Mouse (Mus musculus) hematopoietic stem cell, adult 5-6 weeks (primary cell): Measurements from ENCODE around the gene Nab2. TPM values are rescaled to one million over a fixed set of nuclear protein-coding genes. Genes with fewer than 3 reads are reported as not detected.
A peak's percentile ranks its signal among the peaks of the same experiment; 100 is the strongest.

Experiments
- ATAC-seq, 2 experiments: fragments of 125-278 bp in 1 of 2; replicated peaks in 1 of 2; 2 replicates each; pipeline ENCODE4 v1.8.0; 2016 to 2017; ENCODE audit warnings: inconsistent platforms in 2 of 2, mild to moderate bottlenecking in 2 of 2, moderate number of reproducible peaks in 2 of 2, low read depth in 1 of 2, moderate TSS enrichment in 1 of 2; ENCODE audit not compliant: low FRiP score in 2 of 2, poor library complexity in 2 of 2, severe bottlenecking in 2 of 2, insufficient read depth in 1 of 2, low TSS enrichment in 1 of 2
- total RNA-seq: library from RNA; stranded (forward); fragments of 172-1452, 232-1000 nt; gene quantifications from 2 replicates; pipeline ENCODE4 v1.2.3, GENCODE M21; 2017

Nab2 gene
- total RNA-seq = 17.9 and 26.7 TPM in 2 replicates

DNA sequence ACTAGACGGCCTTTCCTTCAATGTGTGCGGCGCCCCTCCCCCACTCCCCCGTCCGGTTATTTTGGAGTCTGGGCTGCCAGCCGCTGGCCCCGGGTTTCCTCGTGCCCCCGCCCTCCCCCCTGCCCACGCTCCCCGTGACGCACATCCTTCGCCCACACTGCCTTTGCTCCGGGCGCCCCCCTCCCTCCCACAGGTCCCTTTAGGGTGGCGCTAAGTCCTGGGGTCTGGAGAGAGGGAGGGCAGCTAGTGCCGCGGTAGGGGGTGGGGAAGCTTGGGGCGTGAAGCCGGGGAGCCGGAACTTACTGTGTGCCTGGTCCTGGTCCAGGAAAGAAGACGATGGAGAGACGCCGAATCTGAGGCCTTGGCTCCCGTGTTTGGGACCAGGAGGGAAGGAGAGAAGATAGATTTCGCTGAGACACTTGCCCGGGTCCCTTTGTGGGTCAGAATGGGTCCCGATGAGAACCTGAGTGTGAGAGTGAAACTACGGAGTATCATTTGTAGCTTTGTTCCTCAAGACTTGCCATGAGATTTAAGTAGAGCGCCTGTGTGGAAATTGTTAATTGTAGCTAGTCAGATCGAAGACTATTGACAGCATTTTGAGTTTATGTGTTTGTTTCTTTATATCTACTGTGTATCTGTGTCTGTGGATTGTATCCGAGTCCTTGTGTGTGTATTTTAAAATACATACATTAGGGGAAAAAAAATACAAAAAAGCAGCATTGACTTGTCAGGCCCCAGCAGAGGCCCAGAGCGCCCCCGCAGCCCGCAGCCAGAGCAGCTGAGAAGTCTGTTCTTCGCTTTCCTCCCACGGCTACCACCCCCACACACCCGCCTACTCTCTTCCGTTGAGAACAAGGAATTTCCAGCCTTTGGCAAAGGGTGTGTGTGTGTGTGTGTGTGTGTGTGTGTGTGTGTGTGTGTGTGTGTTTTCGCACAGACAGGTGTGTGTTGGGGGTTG lies at the start of gene Nab2:
Nab2 (minus strand) TSS at position 476 of the 958 bp plus-strand sequence.
- peak; percentile 52 to 63 for ATAC-seq

DNA sequence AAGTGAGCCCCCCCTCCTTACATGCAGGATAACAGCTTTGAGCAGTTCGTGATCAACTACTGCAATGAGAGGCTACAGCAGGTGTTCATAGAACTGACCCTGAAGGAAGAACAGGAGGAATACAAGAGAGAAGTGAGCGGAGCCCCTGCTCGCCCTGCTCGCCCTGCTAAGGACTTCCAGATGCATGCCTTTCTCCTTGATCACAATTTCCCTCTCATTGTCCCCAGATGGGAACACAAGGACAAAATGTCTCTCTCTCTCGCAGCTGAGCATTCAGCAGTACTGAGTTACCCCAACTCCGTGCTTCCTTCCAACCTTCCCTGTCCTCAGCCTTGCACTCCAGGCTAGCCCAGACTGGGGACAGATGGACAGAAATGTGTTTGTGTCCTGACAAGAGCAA lies 44.4 kb upstream of the Nab2 start:
- no peak for ATAC-seq

DNA sequence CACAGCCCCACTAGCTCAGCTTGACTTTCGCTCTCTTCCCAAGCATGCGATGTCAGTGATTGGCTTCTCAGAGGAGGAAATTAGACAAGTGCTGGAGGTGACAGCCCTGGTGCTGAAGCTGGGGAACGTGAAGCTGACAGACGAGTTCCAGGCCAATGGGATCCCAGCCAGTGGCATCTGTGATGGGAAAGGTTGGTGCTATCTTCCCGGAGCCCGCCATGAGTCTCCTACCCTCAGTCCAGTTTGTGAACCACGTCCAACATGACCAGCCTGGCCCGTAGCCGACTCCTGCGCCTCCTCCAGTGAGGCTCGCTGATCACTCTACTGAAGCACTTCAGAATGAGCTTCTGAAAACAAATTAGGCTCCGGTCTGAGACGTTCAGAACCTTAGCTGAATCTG lies 42.0 kb upstream of the Nab2 start:
- ATAC-seq = no peak

DNA sequence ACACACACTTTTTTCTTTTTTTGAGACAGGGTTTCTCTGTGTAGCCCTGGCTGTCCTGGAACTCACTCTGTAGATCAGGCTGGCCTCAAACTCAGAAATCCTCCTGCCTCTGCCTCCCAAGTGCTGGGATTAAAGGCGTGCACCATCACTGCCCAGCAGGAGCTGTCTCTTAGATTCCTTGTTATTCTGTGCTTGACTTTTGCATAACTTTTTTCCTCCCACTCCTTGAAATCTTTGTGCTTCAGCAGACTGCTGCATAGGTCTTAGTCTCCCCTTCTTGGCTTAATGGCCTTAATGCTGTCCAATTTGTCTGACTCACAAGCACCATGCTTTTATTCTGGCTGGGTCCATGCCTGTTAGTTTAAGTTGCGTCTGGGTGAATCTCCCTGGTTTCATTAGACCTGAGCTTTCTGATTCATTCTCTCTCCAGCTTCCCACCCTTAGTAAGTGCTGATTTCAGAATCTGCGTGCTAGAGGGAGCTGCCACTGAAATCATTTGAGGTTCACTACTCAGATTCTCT lies 40.5 kb upstream of the Nab2 start:
- no peak for ATAC-seq

DNA sequence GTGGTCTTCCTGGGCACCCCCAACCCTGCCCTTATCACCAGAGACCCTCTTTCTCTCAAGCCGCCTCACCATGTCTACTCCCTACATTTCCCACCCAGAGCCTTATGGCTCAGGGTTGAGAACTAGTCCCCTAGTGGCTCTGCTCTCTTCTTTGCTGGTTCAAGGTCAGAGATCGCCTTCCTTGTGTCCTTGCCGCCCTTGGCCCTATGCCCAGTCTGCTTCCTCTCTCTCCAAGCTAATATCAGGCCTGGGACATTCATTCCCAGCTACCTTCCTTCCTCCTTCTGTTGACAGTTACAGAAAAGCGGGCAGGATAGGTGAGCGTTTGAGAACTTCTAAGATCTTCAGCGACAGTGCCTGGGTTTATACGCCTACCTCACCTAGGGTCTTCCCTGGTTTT lies 39.4 kb upstream of the Nab2 start:
- ATAC-seq = no peak

DNA sequence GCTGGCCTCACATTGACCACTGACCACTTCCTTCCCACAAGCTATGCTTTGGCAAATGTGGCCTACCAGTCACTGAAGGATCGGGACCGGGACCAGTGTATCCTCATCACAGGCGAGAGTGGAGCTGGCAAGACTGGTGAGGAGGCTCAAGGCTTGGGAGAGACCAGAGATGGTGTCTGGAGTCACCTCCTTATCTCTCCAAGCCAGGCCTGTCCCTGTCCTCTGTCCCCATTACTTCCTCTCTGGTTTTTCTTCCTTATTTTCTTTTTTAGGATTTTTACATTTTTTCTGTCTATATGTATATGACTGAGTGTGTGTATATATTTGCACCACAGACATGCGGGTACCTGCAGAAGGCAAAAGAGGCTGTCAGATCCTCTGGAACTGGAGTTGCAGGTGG lies 37.4 kb upstream of the Nab2 start:
- ATAC-seq = no peak

DNA sequence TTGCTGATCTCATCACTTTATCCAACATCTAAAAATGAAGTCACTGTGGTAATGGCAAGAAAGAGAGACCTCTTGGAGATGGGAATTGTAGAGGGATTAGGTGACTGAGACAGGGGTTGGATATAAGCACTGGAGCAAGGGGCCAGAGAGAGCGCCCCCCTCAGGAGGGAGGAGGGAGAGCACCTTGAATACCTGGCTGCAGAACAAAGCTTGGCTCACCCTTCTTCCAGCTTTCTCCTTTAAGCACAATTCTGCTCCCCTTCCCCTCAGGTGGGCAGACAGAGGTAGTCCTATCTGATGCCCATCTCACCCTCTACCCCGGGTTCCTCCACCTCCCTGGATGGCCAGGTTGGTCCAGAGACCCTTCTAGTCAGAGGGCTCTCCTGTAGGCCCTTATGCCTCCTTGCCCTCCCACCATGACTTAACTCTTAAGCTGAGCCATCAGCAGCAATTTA lies 36.4 kb upstream of the Nab2 start, which contains the start of gene Myo1a:
Myo1a (plus strand) TSS at position 405 of the 455 bp plus-strand sequence.
- no peak for ATAC-seq

DNA sequence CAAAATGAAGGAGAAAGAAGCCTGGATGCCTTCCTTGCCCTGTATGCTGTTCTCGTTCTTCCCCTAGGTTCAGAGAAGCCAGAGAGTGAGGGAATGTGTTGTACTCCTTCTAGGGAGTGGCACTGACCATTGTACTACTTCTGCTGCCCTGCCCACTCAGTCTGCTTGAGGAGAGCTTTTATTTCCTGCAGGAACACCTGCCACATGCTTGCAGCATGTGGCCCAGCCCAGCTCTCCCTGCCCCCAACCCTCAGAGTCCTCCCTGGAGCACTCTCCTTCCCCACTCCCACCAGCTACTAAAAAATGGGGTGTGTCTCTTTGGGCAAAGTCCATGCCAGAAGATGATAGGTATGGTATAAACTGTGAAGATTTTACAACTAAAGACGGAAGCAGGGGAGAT lies 35.9 kb upstream of the Nab2 start:
- no peak for ATAC-seq

DNA sequence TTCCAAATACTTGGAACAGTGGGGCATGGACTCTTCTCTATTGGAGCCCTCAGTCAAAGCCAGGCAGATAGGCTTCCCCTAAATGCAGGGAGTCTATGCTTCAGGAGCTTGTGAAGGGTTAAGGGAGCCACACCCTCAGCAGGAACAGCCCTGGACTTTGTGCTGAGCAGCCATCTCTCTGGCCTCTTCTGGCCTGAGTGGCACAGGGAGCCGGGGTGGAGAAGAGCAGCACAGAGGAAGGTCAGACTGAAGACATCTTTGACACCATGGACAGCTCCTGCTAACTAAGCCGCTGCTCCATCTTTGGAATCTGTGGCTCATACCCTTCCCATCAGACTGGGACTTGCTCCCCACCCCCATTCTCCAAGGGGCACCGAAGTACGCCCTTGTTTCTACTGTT lies 34.9 kb upstream of the Nab2 start:
- ATAC-seq = no peak

DNA sequence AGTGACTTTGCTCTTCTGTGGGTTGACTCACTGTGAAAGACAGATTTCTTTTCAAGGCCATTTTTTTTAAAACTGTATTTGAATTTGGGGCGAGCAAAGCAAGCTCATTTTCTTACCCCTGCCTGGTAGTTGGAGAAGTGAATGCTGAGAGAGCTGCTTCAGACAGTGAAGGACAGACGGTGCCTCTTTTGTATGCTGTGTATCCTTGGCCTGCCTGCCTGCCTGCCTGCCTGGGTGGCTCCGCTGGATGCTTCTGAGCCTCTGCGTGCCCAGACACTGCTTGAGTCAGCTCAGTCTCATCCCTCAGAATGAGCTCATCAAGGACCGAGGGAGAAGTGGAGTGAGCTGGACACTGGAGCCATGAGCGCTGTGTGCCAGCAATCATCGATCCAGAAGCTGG lies 30.6 kb upstream of the Nab2 start:
- no peak for ATAC-seq

DNA sequence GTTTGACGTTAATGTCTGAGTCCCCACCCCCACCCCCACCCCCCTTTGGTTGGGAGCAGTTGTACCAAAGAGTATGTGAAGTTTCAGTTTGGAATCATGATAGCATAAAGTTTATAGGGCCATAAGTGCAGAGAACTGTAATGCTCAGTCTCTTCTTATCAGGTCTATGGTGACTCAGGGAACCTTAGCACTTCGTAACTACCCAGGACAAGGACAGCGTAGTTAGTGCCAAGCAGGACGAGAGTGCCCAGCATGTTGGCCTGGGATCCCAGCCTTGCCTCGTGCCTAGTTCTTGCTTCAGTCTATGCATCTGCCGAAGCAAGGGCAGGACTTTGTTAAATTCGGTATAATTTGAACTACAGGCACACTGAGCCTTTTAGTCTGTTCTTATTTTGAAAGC lies 27.4 kb upstream of the Nab2 start:
- ATAC-seq = no peak

DNA sequence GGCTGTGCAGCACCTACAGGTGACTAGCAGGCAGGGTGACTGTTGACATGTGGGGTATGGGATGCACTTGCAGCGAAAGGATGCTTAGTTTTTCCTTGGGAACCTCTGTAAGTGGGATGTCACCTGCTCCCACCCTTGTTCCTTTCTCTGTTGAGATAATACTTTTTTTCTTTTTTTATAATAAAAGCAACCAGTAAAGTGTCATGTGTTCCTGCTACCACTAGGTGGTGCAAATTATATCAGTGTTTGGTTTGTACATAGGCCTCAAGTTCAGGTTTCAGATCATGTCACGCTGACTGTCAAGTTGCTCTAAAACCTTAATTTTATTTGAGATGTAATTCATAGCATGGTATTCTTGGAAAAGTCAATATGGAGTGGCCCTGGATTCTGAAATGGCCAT lies 26.3 kb upstream of the Nab2 start:
- ATAC-seq = peak; percentile 62 to 73; a peak in 3 of 4 replicates

DNA sequence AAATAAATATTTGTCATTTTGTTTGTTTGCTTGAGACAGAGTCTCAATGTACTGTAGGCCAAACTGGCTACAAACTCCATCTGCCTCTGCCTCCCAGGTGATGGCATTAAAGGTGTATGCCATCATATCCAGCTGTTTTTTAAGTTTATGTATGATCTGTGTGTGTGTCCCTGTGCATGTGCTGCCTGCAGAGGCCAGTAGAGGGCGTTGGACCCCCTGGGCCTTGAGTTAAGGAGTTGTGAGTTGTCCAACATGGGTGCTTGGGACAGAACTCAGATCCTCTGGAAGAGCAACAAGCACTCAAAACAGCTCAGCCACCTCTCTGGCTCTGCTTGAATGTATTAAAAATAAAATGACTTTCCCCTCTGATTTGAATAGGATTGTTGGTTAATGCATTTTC lies 22.7 kb upstream of the Nab2 start:
- no peak for ATAC-seq

DNA sequence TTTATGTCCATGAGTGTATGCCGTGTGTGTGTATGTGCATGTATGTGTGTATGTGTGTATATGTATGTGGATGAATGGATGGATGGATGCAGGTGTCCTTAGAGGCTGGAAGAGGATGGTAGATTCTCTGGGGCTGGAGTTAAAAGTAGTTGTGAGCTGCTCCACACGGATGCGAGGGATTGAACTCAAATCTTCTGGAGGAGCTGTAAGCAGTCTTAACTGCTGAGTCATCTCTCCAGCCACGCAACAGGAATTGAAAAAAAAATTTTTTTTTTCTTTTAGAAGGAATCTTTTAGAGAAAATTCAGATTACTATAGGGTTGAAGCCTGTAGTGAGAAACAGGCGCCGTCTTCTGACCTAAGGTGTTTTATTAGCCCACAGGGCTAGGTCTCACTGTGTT lies 14.5 kb upstream of the Nab2 start:
- no peak for ATAC-seq

DNA sequence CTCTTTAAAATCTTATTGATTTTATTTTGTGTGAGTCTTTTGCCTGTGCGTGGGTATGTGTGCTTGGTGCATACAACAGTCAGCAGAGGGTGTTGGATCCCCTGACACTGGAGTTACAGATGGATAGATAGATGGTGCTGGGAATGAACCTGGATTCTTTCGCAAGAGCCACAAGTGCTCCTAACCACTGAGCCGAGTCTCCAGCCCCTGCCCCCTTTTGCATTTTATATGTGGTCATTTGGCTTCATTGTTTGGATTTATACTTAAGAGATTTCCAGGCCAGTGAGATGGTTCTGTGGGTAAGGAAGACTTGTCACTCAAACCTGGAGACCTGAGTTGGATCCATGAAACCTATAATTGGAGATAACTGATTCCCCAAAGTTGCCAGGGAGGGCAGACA lies 11.5 kb upstream of the Nab2 start:
- no peak for ATAC-seq

DNA sequence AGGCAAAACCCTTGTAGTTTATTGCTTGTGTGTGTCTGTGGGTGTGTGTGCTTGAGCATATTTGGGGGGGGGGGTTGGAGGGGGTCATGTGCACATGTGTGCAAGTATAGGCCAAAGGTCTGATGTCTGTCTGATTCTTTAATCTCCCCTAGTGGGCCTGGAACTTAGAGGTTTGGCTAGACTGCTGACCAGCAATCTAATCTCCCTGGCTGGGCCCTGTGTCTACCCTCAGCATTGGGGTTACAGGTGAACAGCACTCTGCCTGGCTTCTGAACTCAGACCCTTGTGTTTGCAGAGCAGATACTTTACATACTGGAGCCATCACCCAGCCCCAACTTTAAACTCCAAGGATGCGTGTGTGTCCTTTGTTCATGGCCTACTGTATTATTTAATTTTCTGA lies 10.8 kb upstream of the Nab2 start:
- no peak for ATAC-seq

DNA sequence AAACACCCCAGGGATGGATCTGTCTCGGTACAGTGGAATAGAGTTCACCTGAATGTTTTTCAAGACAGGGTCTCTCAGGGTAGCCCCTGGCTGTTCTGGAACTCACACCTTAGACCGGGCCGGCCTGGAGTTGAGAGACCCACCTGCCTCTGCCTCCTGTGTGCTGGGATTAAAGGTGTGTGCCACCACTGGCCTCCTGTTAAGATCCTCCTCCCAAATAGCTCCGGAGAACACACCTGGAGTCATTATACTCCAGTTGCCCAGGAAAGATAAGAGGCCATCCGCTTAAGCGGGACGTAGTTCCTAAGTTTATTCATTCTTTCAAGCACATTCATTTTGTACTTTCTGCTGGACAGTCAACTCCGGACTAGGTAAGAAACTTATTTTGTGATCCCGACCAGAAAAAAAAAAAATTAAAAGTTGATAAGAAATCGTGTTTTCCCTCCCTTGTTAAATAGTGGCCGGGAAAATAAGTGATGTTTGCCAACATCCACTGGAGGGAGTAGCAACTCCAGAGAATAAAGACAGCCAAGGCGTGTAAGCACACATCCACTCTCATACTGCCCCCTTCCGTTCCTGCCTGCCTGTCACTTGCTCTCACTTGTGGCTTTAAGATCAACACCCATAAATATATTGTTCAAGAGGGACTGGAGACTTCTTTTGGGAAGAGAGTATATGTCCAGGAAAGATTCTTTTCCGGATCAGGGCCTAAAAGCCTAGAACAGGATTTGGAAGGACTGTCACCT lies 9.4 kb upstream of the Nab2 start:
- peak; percentile 39 to 56; a peak in 3 of 4 replicates for ATAC-seq
